Mouse (Mus musculus) gonadal fat pad, adult 2 months (tissue): ENCODE measurements around the gene Kcna10. TPM values are rescaled to one million over a fixed set of nuclear protein-coding genes. Genes with fewer than 3 reads are reported as not detected.

Source experiments
- DNase-seq: peaks from one replicate; pipeline ENCODE4 v3.0.0-alpha.2; 2012; ENCODE audit warnings: low read depth
- polyA plus RNA-seq: library from polyadenylated mRNA; depleted of rRNA; stranded (reverse); fragments of >200 nt; gene quantifications from 2 replicates; pipeline ENCODE4 v1.2.3, GENCODE M21; 2012

The Kcna10 gene
- polyA plus RNA-seq, 1 experiment, result not detected

- no peak for DNase-seq
These were observed 18.7 kb downstream of the Kcna10 start for GRCm38 (mm10) chr3:107201310-107202180.

GRCm38 (mm10) chr3:107204413-107204812, 21.6 kb downstream of the Kcna10 start:
- no peak for DNase-seq

GRCm38 (mm10) chr3:107205170-107205569, 22.3 kb downstream of the Kcna10 start:
- no peak for DNase-seq

GRCm38 (mm10) chr3:107205994-107206393, 23.1 kb downstream of the Kcna10 start:
- DNase-seq, result no peak

- DNase-seq, result no peak
These were observed 23.8 kb downstream of the Kcna10 start for GRCm38 (mm10) chr3:107206490-107207150.

DNA sequence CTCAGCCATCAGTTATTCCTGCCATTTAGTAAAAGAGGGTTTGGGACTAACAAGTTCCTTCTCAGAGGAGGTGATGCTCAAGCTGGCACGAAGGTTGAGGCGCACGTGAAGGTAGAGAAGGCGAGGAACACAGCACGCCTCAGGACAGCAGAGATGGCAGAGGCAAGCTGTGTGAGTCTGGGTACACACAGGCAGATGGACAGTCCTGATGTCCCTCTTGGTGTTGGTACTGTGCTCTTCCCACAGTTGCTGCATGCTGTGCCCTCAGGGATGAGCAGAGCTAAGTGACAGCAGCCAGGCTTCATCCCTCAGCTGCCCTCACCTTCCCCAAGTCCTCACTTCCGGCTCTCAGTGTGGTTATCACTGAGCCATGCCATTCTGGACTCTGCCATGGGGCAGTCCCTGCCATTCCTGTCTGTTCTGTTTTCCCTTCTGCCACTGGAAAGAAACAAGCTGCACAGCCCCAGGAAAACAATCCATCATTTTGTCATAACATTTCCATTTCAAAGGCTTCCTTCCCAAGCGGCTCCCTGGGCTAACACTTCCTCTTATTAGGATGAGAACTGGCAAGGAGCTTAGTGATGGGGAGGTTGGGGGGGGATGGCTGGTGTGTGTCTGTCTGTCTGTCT, 24.9 kb downstream of the Kcna10 start:
- DNase-seq, result no peak

- no peak for DNase-seq
These were observed 31.8 kb downstream of the Kcna10 start for GRCm38 (mm10) chr3:107214606-107215005.

GRCm38 (mm10) chr3:107216400-107217100, 33.7 kb downstream of the Kcna10 start:
- DNase-seq, result no peak

DNA sequence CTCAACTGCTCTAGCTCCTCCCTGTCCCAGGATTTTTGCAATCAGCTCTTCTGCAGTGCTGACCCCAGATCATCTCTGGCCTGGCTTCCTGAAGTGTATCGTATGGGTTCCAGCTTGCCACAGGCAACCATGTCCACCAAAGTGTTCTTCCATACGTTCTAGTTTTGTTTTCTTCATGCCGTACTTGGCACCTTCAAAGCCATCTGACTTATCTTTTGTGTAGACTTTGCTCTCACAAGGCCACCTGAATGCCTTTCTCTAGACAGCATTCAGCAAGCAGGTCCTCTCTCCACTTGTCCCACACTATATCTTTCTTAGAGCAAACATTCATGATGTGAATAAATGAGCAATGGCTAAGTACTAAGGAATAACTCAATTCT, 34.2 kb downstream of the Kcna10 start:
- DNase-seq, result no peak

GRCm38 (mm10) chr3:107218572-107218971, 35.7 kb downstream of the Kcna10 start:
- no peak for DNase-seq

GRCm38 (mm10) chr3:107221608-107222007, 38.8 kb downstream of the Kcna10 start, which contains the start of gene Cym:
TSS of gene Cym (minus strand) at chr3:107221732.
- no peak for DNase-seq

GRCm38 (mm10) chr3:107223230-107223629, 40.4 kb downstream of the Kcna10 start:
- no peak for DNase-seq

GRCm38 (mm10) chr3:107225820-107226219, 43.0 kb downstream of the Kcna10 start:
- no peak for DNase-seq

DNA sequence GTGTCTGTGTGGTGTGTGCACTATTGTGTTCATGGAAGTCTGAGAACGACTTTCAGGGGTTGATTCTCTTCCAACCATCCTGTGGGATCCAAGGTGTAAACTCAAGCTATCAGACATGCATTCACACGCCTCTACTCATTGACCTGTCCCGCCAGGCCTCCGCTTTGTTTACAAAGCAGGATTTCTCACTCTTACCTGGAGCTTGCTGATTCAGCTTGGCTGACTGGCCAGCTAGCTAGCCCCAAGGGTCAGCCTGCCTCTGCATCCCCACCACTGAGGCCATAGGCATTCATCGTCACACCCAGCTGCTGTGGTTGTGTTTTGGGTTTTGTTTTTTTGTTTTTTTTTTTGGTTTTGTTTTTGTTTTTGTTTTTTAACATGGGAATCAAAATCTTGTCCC, 46.4 kb downstream of the Kcna10 start:
- DNase-seq, result no peak

- no peak for DNase-seq
These were observed 47.0 kb downstream of the Kcna10 start for GRCm38 (mm10) chr3:107229822-107230221.

DNA sequence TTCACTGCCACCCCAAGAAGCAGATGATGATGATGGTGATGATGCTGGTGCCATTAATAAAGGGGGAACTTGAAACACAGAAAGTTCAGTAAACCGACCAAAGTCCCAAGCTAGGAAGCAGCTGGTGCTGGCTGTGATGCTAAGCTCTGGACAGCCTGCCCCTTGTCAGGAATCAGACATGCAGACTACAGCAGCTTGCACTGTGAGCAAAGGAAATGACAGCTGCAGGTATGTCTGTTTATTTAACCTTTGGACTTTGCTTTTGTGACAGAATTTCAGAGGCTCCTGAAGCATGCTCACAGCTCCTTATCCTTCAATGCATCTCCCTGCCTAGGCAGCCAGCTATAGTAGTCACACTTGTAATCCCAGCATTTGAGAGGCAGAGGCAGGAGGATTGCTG, 47.7 kb downstream of the Kcna10 start, which contains the start of gene A630076J17Rik:
A630076J17Rik (plus strand) TSS at position 88 of the 400 bp plus-strand sequence.
- no peak for DNase-seq

DNA sequence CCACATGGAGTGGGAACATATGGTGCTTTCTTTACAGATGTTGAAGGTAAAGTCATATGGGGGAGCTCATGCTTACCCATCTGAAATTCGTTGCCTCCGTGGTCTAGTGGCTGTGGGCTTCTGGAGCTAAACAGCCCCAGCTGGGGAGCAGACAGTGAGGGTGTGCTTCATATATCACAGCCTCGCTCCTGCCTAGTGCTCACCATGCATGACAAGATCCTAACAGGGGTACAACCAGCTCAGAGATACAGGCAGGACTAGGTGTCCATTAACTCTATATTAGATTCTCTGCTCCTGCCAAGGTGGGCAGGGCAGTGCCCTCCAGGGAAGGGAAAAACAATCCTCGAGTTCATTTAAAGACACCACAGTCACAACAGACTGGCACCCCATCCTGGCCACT, 48.3 kb downstream of the Kcna10 start:
- no peak for DNase-seq

DNA sequence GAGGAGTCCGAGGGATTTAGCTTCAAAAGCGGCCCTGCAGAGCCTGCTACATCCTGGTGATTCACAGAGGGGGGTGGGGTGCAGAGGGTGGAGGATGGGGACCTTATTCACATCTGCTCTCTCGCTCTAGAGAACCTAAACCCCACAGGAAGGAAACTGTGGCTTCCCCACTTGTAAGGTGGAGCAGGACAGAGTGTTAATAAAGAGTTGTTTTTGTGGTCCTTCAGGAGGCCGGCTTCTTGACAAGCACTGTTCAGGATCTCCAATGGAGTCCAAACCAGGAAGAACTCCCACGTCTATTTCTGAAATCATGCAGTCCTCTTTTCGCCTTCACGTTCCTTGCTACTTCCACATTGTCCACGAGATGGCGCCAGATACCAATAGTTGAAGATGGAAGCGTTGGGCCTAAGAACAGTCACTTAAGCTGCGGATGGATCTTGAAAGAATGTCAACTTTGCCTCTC, 50.5 kb downstream of the Kcna10 start:
- peak; percentile 40 for DNase-seq

DNA sequence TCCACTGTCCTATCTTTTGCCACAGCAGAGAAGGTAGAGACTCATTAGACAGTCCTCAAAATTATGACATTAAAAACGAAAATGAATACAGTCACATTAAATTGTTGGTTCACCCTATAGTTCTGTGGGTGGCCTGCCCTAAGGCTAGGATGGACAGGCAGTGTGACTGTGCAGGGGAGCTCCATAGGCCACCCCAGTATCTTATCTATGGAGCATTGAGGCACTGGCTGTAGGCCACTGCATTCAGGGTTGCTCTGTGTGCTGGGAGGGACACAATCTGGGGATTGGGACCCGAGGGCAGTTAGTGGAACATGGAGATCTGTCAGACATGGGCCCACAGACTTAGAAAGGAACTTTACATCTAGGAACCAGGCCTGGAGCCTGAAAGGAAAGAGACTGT, 51.1 kb downstream of the Kcna10 start:
- no peak for DNase-seq

GRCm38 (mm10) chr3:107238051-107238450, 55.2 kb downstream of the Kcna10 start:
- no peak for DNase-seq

DNA sequence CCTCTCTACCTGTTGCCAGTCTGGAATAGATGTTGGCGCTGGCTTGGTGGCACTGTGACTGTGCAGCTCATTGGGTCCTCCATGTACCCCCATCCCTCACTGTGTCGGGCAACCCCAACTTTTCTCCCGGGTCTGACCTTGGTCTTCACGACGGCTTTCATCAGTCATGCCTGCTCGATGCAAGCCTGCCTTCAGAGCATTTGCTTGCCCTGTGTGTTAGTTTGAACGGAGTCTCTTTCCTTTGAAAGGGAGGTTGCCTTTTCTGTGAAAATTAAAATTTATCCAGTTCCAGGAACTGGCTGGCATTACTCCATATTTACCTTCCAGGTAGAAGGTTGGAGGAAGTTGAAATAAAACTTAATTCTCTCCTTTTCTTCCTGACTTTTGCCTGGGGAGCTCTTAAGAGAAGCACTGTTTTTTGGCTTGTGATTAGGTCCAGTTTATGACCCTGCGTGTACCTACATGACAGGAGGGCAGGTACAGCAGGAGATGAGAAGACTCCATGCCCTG, 55.7 kb downstream of the Kcna10 start:
- no peak for DNase-seq

- DNase-seq, result no peak
These were observed 56.8 kb downstream of the Kcna10 start, which contains the start of gene Prok1 for GRCm38 (mm10) chr3:107239607-107240006. TSS of gene Prok1 (minus strand) at chr3:107239707.
